Mouse (Mus musculus): ENCODE data around the gene Ccdc92.

Ccdc92 gene

DNA sequence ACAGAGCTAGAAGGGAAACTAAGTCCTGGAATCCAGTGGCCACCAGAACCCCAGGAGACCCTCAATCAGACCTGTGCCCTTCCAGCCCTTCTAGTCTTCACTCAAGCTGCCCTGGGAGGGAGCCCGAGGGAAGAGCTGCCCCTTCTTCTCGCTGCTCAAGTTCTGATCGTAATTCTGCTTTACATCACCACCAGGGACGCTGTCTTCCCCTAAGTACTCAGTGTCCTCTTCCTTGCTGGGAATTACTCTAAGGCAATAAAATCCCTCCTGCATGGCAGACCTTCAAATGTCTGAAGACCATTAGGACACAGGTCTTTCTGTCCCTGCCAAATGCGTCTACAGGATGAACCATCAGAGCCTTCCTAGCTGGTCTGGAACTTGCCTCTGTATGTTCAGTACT lies 2.2 kb downstream of the Ccdc92 start:
- peak in 1 of 2 experiments; percentile 23 for DNase-seq (ENCODE audit: low spot score in 2 of 2)

DNA sequence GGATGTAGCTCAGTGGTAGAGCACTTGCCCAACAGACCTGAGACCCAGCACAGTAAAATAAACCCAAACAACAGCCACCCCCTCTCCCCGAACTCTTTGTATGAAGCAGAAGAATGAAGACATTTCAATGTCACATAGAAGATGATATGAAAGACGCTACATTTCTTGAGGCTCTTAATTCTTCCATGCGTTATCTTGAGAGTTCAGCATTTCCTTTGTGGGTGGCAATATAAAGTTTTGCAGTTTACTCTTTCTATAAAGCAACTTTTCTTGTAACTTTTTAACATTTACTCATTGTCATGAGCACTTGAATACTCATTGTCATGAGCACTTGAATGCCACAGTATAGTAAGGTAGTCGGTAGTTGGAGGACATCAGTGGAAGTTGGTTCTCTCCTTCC lies 8.0 kb downstream of the Ccdc92 start:
- no peak for DNase-seq (ENCODE audit: low spot score in 2 of 2)

DNA sequence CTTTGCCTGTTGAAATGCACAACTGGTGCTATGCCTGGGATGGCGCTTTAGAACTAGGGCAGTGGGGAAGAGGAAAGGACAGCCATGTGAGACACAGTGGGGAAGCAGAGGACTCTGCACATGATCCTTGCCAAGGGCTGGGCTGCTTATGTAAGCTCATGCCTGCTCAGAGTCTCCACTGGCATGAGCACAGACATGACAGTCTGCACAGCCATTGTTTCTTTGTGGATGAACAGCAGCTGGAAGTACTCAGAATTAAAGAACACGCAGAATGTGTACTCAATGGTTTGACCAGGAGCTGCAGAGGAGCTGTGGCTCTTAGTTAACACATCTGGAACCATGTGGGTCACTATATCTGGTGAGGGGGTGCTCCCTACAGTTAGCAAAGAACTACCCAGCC lies 9.1 kb downstream of the Ccdc92 start:
- peak in 1 of 2 experiments; percentile 38 for DNase-seq (ENCODE audit: low spot score in 2 of 2)

DNA sequence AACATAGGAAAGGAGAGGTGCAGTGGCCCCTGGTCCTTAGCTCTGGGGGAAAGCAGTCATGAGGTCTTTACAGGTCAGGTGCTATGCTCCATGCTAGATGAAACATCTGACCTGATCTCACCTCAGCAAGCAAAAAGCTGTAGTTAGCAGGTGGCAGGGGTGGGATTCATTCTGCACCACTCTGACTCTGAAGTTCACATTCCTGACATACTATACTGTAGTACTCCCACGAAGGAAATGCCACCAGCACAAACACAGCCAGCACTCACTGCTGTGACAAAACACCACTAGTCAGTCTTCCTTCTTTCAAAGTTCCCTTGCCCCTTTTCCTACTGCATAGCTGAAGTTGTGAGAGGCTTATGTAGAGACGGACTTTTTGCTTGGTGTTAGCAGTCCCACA lies 9.9 kb downstream of the Ccdc92 start:
- DNase-seq (ENCODE audit: low spot score in 2 of 2) = no peak

DNA sequence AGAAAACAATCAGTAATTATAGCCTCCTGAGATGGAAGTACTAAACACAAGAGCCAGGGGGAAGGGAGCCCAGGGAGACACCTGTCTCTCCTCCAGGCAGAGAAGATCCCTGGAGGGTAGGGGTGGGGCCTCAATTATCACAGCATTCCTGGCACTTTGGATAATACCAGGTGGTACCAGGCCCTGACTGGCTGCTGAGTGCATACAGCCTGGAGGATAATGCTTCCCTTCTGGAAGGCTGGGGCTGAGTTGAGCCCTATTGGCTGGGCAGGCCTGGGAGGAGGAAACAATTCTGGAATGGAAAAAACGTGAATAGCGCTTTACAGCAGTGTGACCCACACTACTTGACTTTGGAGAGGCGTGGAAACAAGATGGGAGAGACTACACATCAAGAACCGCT lies 10.7 kb downstream of the Ccdc92 start:
- no peak for DNase-seq (ENCODE audit: low spot score in 2 of 2)

DNA sequence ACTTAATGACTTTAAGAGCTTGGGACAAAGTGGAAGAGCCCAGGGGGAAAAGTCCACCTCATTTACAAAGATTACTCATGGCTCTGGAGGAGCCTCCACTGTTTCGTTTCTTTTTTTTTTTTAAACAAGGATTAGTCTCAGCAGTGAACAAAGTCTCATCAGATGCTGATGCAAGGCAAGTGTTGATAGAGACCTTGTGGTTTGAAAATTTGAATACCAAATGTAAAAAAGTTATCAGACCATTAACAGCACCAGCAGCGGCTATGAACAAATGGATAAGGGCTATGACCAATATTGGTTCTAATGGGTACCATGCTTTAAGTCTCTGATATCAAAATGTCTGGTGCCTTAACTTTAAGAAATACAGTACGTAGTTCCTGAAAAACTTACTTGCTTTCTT lies 13.2 kb downstream of the Ccdc92 start:
- no peak for DNase-seq (ENCODE audit: low spot score in 2 of 2)

DNA sequence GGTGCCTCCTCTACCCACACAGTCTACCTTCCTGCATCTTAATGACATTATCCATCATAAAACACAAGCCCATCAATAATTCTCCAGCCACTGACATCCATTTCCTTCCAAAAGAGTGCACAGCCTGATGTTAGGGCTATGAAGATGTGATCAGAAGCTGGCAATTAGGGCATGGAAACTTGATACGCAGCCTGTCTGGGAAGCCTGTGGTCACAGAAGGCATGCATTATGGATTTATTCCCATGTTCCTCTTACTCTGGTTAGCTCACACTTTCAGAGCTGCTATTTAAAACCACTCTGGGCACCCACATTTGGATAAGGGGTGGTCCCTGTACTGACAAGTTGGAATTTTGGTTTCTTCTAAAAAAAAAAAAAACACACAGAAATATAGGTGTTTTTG lies 15.2 kb downstream of the Ccdc92 start:
- no peak for DNase-seq (ENCODE audit: low spot score in 2 of 2)

DNA sequence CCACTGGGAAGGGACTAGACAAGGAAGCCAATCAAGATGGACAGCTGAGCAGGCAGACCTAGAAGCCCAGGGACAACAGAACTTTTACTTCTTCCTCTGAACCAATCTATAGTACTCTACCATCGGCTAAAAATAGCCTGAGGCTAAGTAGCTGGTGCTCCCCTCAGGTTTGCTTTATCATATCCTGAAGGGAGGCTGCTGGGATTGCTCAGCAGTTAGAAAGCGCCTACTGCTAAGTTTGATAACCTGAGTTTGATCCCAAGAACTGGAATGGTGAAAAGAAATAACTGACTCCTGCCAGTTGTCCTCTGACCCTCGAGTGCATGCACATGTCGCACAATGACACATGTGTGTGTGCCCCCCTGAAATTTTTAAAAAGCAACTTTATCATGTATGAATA lies 17.3 kb downstream of the Ccdc92 start:
- no peak for DNase-seq (ENCODE audit: low spot score in 2 of 2)

DNA sequence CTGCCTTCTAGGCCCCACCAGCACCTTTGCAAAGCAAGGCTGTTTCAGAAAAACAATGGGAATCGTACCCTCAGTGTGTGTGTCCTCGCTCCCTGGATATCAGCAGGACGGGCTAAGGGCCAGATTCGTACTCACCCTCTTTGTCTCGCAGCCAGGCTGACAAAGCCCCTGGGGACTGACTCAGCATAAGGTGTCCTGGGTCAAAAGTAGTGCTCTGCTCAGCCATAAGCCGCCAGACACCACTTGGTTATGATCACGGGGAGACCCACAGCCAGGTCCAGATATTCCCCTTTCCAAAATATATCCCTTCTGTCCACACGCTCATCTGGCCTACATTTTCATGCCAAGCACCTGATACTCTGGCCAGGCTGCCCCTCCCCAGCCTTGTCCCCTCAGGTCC lies 18.8 kb downstream of the Ccdc92 start:
- DNase-seq (ENCODE audit: low spot score in 2 of 2) = no peak

DNA sequence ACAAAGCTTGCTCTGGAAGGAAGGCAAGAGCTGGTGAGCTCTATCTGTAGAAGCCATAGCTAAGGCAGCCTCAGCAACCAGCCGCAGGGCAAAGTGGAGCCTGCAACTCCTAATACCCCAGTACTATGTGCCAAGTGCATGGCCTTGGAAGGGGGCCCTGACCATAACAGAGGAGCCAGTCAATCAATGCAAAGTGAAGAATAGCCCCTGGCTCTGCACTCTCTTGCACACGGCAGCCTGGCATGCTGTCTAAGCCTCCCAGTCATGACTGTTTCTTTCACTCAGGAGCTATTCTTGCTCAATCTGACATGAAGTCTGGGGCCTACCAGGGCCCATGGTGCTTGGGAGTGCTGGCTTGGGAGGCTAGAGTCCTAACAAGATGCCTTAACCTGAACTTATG lies 21.6 kb downstream of the Ccdc92 start:
- no peak for DNase-seq (ENCODE audit: low spot score in 2 of 2)

DNA sequence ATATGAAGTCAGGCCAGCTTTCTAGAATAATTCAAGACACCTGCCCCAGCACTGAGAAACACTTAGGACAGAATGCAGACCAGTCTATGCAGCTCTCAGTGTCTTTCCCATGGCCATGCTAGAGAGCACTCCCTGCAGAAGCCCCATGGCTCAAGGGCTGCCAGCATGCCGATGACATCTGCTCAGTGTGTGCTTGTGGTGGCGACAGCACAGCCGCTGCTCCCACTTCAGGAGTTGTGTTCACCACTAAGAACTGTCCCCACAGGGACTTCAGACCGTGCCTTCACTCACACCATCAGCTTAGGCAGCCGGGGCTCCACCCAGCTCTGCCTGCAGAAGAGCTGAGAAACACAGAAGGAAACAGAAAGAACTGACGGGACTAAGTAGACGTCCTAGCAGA lies 22.0 kb downstream of the Ccdc92 start:
- DNase-seq (ENCODE audit: low spot score in 2 of 2) = no peak

DNA sequence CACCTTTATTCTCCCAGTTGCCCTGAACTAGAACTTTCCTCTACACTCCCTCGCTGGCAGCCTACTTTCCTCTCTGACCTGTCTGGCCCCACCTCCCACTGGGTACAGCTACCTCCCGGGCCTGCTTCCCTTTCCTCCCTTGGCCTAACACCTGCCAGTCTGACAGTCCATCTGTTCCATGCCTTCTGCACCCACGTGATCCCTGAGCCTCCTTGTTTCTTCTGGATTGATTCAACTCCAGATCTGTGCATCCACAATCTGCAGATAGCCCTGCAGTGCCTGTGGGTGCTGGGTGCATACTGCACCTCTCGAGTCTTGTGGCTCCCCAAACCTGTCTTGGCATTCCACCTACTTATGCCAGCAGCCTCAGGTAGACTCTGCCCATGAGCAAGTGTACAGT lies 25.6 kb downstream of the Ccdc92 start:
- peak; percentile 57 to 68 for DNase-seq (ENCODE audit: low spot score in 2 of 2)

DNA sequence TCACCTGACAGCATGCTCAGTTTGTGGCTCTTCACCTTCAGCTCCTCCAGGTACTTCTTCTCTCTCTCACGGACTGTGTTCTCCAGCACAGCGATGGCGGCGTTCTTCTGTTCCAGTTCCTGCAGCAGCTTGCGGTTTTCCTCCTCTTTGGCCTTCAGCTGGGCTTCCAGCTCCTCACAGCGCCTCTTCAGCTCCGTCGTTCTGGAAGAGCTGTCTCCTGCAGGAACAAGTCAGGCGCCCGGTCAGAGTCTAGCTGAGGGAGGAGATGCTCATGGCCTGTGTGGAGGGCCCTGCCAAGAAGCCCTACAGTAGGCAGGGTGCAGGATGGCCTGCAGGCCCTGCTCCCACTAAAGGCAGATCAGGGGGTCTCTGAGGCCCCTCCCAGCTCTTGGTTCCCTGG lies 26.1 kb downstream of the Ccdc92 start:
- DNase-seq (ENCODE audit: low spot score in 2 of 2) = no peak

DNA sequence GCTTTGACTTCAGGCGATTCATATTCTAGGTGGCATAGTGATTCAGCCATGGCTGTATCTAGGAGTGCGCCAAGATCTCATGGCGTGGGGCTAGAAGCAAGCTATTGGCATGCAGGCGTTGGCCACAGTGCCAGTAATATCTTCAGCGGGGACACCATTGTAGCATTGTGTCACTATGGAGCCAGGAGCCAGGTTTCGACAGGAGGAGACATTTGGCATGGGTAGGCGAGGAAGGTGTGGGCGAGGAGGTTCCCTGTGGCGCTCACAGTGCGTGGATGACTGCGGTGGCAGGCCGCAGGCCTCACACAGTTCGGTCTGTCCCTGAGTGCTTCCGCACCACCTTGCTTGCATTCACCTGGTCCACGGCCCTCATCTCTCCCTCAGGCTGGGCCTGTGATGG lies 27.0 kb downstream of the Ccdc92 start:
- DNase-seq (ENCODE audit: low spot score in 2 of 2) = no peak

DNA sequence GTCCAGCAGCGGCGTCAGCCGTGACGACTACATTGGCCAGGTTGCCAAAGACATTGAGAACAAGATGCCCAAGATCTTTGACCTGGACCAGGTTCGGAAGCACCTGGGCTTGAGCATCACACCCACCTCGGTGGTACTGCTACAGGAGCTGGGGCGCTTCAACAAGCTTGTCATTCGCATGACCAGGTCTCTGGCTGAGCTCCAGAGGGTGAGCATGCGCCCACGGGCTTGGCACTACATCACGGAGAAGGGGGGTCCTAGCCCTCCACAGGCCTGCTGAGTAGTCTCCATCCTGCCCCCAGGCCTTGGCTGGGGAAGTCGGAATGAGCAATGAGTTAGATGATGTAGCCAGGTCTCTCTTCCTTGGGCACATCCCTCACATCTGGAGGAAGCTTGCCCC lies 31.9 kb downstream of the Ccdc92 start:
- no peak for DNase-seq (ENCODE audit: low spot score in 2 of 2)

DNA sequence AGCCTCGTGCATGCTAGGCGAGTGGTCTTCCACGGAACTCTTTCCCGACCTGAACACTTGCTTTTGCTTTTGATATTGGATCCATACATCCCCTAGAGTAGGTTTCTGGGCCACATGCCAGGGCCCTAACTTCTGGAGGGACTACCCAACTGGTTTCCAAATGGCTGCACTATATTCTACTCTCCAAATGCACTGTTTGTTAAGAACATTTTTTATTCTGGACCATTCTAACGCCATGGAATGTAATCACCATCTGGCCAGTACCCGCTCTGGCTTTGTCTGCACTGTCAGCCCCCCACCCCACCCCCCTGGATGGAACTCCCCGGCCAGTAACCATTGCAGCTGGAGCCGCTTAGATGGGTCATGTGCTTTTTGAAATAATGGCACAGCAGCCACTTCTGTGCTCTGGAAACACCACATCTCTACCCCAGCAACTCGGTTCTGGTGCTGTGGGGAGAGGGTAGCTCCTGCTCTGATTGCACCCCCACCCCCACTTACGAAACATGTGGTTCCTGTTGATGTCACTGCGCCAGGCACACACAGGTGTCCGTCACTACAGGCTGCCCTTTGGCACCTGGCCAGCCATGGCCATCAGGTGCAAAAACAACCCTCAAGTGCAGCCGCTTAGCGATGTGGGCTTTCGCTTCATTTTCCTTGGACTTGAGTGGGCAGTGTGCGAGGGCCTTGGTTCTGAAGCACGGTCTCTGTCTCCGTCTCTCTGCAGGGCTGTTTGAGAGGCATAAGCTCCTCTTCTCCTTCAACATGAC lies 39.9 kb downstream of the Ccdc92 start:
- no peak for DNase-seq (ENCODE audit: low spot score in 2 of 2)

DNA sequence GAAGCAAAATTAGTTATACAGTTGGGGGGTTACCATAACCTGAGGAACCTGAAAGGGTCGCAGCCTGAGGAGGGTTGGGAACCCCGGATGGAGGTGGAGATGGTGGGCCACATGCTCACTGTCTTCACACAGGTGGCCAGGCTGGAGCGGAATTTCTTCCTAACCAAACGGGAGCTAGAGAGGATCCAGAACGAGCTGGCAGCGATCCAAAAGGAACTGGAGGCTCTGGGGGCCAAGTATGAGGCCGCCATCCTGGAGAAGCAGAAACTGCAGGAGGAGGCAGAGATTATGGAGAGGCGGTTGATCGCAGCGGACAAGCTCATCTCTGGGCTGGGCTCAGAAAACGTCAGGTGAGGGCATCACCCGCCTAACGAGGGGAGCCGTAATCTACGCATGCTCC lies 45.2 kb downstream of the Ccdc92 start:
- no peak for DNase-seq (ENCODE audit: low spot score in 2 of 2)

DNA sequence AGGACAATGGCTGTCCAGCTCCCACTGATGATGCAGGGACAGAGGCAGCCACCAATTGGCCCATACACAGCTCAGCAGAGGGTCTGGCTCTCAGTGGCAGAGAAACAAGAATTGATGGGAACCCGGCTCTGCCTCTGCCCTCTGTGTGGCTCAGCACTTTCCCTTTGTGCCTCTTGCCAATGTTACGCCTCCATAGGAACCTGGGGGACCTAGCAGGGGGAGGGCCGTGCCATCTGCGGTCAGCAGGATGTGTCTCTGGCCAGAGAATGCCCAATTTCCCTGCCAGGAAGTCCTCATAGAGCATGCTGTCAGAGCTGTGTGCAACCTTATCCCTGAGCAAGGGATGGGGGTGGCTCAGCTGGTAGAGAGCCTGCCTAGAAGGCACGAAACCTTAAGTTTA lies 47.4 kb downstream of the Ccdc92 start:
- DNase-seq (ENCODE audit: low spot score in 2 of 2) = no peak

DNA sequence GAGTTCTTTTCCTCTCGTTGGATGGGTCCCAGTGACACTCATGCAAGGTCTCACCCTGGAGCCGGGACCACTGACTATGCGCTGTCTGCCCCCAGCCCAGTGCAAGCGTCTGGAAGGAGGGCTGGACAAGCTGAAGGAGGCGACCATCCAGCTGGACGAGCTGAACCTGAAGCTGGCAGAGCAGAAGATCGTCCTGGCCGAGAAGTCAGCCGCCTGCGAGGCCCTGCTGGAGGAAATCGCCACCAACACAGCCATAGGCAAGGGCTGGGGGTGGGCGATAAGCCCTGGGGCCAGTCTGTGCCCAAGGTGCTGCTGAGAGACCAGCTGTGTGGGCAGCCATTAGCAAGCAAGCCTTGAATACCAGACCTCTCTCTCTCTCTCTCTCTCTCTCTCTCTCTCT lies 49.8 kb downstream of the Ccdc92 start:
- no peak for DNase-seq (ENCODE audit: low spot score in 2 of 2)

DNA sequence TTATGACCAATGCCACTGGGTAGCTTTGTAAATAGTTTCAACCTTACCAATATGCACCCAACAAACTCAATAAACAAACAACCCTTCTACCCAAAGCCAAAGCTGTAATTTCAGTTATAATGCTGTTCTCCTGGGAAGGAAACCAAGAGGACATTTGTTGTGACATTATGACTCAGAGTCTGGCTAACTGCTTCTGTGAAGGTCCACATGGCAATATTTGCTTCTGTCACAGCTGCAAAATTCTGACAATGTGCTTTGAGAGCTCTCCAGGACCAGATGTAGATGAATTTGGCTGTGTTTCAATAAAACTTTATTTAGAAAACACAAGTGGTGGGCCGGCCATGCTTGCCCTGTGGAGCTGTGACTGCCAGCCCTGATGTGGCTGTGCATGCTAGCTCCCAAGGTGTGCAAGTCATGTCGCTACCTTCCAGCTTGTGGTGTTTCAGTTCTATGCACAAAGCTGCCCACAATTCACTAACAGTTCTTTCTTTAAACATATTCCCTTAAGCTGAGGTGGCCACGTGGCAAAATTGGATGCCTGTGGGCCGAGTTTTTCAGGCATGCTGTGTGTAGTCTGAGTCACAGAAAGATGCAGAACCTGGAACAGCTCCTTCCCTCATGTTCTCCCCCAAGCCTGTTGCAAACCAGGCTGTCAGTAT lies 52.4 kb downstream of the Ccdc92 start:
- DNase-seq (ENCODE audit: low spot score in 2 of 2) = peak; percentile 58 to 77

DNA sequence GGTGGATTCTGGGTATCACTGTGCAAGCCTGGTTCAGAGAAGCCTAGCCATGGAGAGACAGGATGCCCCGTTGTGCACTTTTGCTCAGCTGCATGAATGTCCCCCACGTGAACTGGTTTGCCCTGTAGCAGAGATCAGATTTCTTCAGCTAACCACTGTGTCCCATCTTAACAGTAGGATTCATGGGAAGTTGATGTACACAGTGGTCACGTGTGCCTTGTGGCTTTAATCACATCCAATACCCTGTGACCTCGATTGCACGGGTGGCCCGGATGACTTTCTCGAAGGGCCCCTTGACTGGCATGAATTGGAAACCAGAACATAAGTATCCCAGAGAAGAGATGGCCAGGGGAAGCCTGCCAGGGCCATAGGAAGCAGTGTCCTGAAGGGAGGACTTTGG lies 70.1 kb downstream of the Ccdc92 start:
- no peak for DNase-seq (ENCODE audit: low spot score in 2 of 2)

DNA sequence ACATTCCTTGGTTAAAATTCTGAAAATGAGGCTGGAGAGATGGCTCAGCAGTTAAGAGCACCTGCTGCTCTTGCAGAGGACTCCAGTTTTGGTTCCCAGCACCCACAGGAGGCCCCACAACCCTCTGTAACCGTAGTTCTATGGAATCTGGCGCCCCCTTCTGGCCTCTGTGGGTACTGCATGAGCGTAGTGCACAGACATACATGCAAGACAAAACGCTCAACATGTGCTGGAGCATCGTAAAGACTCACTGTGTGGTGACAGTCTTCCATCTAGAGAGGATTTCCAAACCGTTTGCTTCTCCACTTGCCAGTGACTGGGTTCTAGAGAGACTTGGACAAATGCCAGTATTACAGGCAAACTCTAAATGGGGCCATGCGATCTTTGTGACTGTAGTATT lies 76.6 kb downstream of the Ccdc92 start:
- no peak for DNase-seq (ENCODE audit: low spot score in 2 of 2)

All from frontal cortex, postnatal 36 days (tissue).